Mouse (Mus musculus) MEL (cell line): ENCODE results near the gene Sema5a.

Experiments used
- BHLHE40 ChIP-seq: IDR thresholded peaks from 2 replicates; pipeline ENCODE4 v1.6.1; 2012; ENCODE audit warnings: low read depth, mild to moderate bottlenecking, inconsistent platforms, low read length, improper control_type of control experiment, borderline replicate concordance
- CHD2 ChIP-seq: IDR thresholded peaks from 2 replicates; pipeline ENCODE4 v1.6.1; 2011; ENCODE audit warnings: low read length, improper control_type of control experiment
- CTCF ChIP-seq, 3 experiments: IDR thresholded peaks in 2 of 3; conservative IDR thresholded peaks in 1 of 3; 2 replicates each; pipeline ENCODE4 v1.5.1; 2011 to 2012; ENCODE audit warnings: low read length in 3 of 3, low read depth in 2 of 3, mild to moderate bottlenecking in 2 of 3, improper control_type of control experiment in 1 of 3, inconsistent platforms in 1 of 3, mixed read lengths in 1 of 3, moderate library complexity in 1 of 3; ENCODE audit not compliant: control insufficient read depth in 1 of 3, insufficient read depth in 1 of 3, poor library complexity in 1 of 3, severe bottlenecking in 1 of 3
- EP300 ChIP-seq, 2 experiments: IDR thresholded peaks; 2 replicates each; pipeline ENCODE4 v1.6.1; 2011; ENCODE audit warnings: improper control_type of control experiment in 2 of 2, low read length in 2 of 2, low read depth in 1 of 2, mild to moderate bottlenecking in 1 of 2
- MAFK ChIP-seq: IDR thresholded peaks from 2 replicates; pipeline ENCODE4 v1.6.1; 2011; ENCODE audit warnings: low read depth, mild to moderate bottlenecking, low read length, improper control_type of control experiment, borderline replicate concordance
- MAX ChIP-seq: IDR thresholded peaks from 2 replicates; pipeline ENCODE4 v1.6.1; 2011; ENCODE audit warnings: low read length, improper control_type of control experiment
- POLR2A ChIP-seq, 2 experiments: IDR thresholded peaks; 2 replicates each; pipeline ENCODE4 v1.6.1; 2011 to 2012; ENCODE audit warnings: low read length in 2 of 2, mild to moderate bottlenecking in 2 of 2, control low read depth in 1 of 2, improper control_type of control experiment in 1 of 2, low read depth in 1 of 2, moderate library complexity in 1 of 2; ENCODE audit not compliant: control insufficient read depth in 1 of 2, insufficient read depth in 1 of 2, poor library complexity in 1 of 2
- RAD21 ChIP-seq: IDR thresholded peaks from 2 replicates; pipeline ENCODE4 v1.6.1; 2011; ENCODE audit warnings: mild to moderate bottlenecking, low read depth, low read length, improper control_type of control experiment
- SIN3A ChIP-seq: IDR thresholded peaks from 2 replicates; pipeline ENCODE4 v1.6.1; 2012; ENCODE audit warnings: low read length, improper control_type of control experiment, inconsistent platforms
- SMC3 ChIP-seq: IDR thresholded peaks from 2 replicates; pipeline ENCODE4 v1.6.1; 2011; ENCODE audit warnings: low read depth, low read length, improper control_type of control experiment
- USF1 ChIP-seq: IDR thresholded peaks from 2 replicates; pipeline ENCODE4 v1.6.1; 2014; ENCODE audit warnings: low read depth, mild to moderate bottlenecking, inconsistent platforms, low read length, improper control_type of control experiment, moderate library complexity

DNA sequence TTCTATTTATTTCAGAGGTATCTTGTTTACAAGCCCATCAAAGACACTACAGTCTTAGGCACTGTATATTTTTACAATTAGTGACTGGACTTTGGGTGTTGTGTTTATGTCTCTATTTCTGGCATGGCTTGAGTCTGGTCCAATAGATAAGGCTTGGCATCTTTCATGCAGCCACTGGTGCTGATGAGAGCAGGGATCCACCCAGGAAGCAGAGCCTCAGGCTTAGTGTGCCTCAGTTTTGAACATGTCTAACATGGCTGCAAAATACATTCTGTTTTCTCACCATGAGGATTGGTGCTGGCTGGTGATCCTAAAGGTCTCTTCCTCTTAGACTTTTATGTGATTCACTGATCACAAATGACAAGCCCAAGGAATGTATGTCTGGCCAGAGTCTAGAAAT lies 263.7 kb downstream of the Sema5a start:
- TF ChIP-seq EP300 (IDR thresholded peaks at IDR 0.05; ENCODE audit: low read depth in 1 of 2, low read length in 2 of 2) (no peak), CTCF (IDR thresholded peaks at IDR 0.05 in 2 of 3, conservative IDR thresholded peaks at IDR 0.05 in 1 of 3; ENCODE audit: control insufficient read depth in 1 of 3, insufficient read depth in 1 of 3, low read depth in 2 of 3, low read length in 3 of 3, poor library complexity in 1 of 3, severe bottlenecking in 1 of 3) (no peak), POLR2A (IDR thresholded peaks at IDR 0.05; ENCODE audit: control insufficient read depth in 1 of 2, insufficient read depth in 1 of 2, low read depth in 1 of 2, low read length in 2 of 2, poor library complexity in 1 of 2) (no peak), RAD21 (no peak), CHD2 (no peak), MAFK (no peak), SMC3 (no peak), MAX (no peak), SIN3A (no peak), BHLHE40 (no peak), USF1 (no peak)
